7 mouse cellular contexts compared by ENCODE assay signal in the genomic region with DNA sequence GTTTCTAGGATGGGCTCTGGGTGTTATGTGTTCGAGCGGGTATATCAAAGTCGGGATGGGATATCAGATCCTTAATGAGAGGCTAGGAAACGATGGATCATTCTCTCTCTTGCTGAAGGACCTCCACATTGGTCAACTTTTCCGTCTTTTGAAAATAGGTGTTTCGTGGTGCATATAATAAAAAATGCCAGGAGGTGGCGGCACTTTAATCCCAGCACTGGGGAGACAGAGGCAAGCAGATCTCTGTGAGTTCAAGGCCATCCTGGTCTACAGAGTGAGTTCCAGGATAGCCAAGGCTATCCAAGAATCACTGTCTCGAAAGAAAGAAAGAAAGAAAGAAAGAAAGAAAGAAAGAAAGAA. TPM values are rescaled to one million over a fixed set of nuclear protein-coding genes. Genes with fewer than 3 reads are reported as not detected.
DNase-seq lines count a peak whose midpoint lies in the region; ATAC-seq lines count a peak whose summit lies in the region.

No protein-coding gene starts in this region.

- no peak overlapping the region for H3K27ac ChIP-seq in neural tube, embryonic 11.5 days (ENCODE audit: low read depth, low read length)
- no peak overlapping the region for H3K27ac ChIP-seq in forebrain, embryonic 15.5 days (replicated peaks)
- peak overlapping the region; percentile 95 for H3K27ac ChIP-seq in liver, embryonic 12.5 days
- peak overlapping the region; percentile 93 for H3K27ac ChIP-seq in stomach, embryonic 15.5 days

- no peaks in the 10 kb centered on the region for H3K27me3 ChIP-seq in neural tube, embryonic 11.5 days (ENCODE audit: control insufficient read depth, insufficient read depth, low read length)
- H3K27me3 ChIP-seq in forebrain, embryonic 15.5 days = no peaks in the 10 kb centered on the region
- peaks cover 13% of the 10 kb centered on the region for H3K27me3 ChIP-seq in liver, embryonic 12.5 days (replicated peaks)
- H3K27me3 ChIP-seq in stomach, embryonic 15.5 days (replicated peaks) = no peaks in the 10 kb centered on the region

- peaks cover 11% of the 10 kb centered on the region for H3K36me3 ChIP-seq in neural tube, embryonic 11.5 days (ENCODE audit: control insufficient read depth, insufficient read depth, low read length)
- H3K36me3 ChIP-seq in forebrain, embryonic 15.5 days = peaks cover 12% of the 10 kb centered on the region
- H3K36me3 ChIP-seq in liver, embryonic 12.5 days = peaks cover 24% of the 10 kb centered on the region
- peaks cover 6% of the 10 kb centered on the region; the same call in 1 of the 2 replicates for H3K36me3 ChIP-seq in stomach, embryonic 15.5 days

- DNase-seq in neural tube, embryonic 11.5 days (ENCODE audit: low spot score) = no peak
- DNase-seq in neural tube, embryonic 10.5 days (ENCODE audit: extremely low spot score, low spot score) = no peak
- DNase-seq in ovary, postnatal 10 days (ENCODE audit: low spot score) = no peak
- no peak for DNase-seq in urinary bladder, postnatal 4 days (ENCODE audit: low spot score in 2 of 2)

- 12% methylated on average over 8 of the region's 8 CpGs for WGBS in neural tube, embryonic 11.5 days
- WGBS in forebrain, embryonic 15.5 days = 11% methylated on average over 8 of the region's 8 CpGs
- WGBS in liver, embryonic 12.5 days (ENCODE audit: insufficient replicate concordance) = 8% methylated on average over 8 of the region's 8 CpGs
- 13% methylated on average over 8 of the region's 8 CpGs for WGBS in stomach, embryonic 15.5 days

- peak; percentile 3; the same call in 1 of the 2 replicates for ATAC-seq in neural tube, embryonic 11.5 days (ENCODE audit: insufficient read depth, low FRiP score, low TSS enrichment)
- no peak for ATAC-seq in forebrain, embryonic 15.5 days (replicated peaks)
- 0 out of 2 replicates have a peak, but pooled peaks have one; percentile 4 for ATAC-seq in liver, embryonic 12.5 days
- no peak for ATAC-seq in stomach, embryonic 15.5 days (ENCODE audit: insufficient read depth, low FRiP score, low read depth)

- H3K9ac ChIP-seq in neural tube, embryonic 11.5 days (ENCODE audit: low read length) = no peak overlapping the region; the same call in 1 of the 2 replicates
- H3K9ac ChIP-seq in forebrain, embryonic 15.5 days (replicated peaks) = no peak overlapping the region
- H3K9ac ChIP-seq in liver, embryonic 12.5 days = peak overlapping the region; percentile 67
- no peak overlapping the region for H3K9ac ChIP-seq in stomach, embryonic 15.5 days

- H3K4me1 ChIP-seq in neural tube, embryonic 11.5 days (ENCODE audit: control insufficient read depth, insufficient read depth, low read length) = 0 out of 2 replicates have a peak, but pooled peaks cover 9% of the 10 kb centered on the region
- peaks cover 23% of the 10 kb centered on the region for H3K4me1 ChIP-seq in forebrain, embryonic 15.5 days
- peaks cover 73% of the 10 kb centered on the region for H3K4me1 ChIP-seq in liver, embryonic 12.5 days
- H3K4me1 ChIP-seq in stomach, embryonic 15.5 days = peaks cover 33% of the 10 kb centered on the region

- peak overlapping the region; percentile 94; the same call in 1 of the 2 replicates for H3K4me2 ChIP-seq in neural tube, embryonic 11.5 days (ENCODE audit: low read depth)
- H3K4me2 ChIP-seq in forebrain, embryonic 15.5 days (replicated peaks) = peak overlapping the region; percentile 16; the same call in 1 of the 2 replicates
- peak overlapping the region; percentile 87 for H3K4me2 ChIP-seq in liver, embryonic 12.5 days
- H3K4me2 ChIP-seq in stomach, embryonic 15.5 days = peak overlapping the region; percentile 34

- peak overlapping the region; percentile 99 for H3K4me3 ChIP-seq in neural tube, embryonic 11.5 days (ENCODE audit: low read depth, low read length)
- peak overlapping the region; percentile 67 for H3K4me3 ChIP-seq in forebrain, embryonic 15.5 days
- peak overlapping the region; percentile 100 for H3K4me3 ChIP-seq in liver, embryonic 12.5 days
- peak overlapping the region; percentile 98 for H3K4me3 ChIP-seq in stomach, embryonic 15.5 days (replicated peaks)

- no peaks in the 10 kb centered on the region for H3K9me3 ChIP-seq in neural tube, embryonic 11.5 days (ENCODE audit: control insufficient read depth, low read length)
- H3K9me3 ChIP-seq in forebrain, embryonic 15.5 days = no peaks in the 10 kb centered on the region
- H3K9me3 ChIP-seq in liver, embryonic 12.5 days (replicated peaks) = no peaks in the 10 kb centered on the region
- no peaks in the 10 kb centered on the region for H3K9me3 ChIP-seq in stomach, embryonic 15.5 days

RNA-seq across cellular contexts. Expression of a gene that starts 0.8 kb away (rescaled TPM):
- 177 and 178 TPM in 2 replicates for polyA plus RNA-seq in neural tube, embryonic 11.5 days (2014; fragmentation: Nextera tagmentation; extraction: Ambion mirVana)
- polyA plus RNA-seq in forebrain, embryonic 15.5 days (2015; fragmentation: Nextera tagmentation; extraction: Ambion mirVana) = 85.2 and 89.6 TPM in 2 replicates
- polyA plus RNA-seq in liver, embryonic 12.5 days (2016; fragmentation: Nextera tagmentation; extraction: Ambion mirVana) = 110 and 115 TPM in 2 replicates
- 88.9 and 100 TPM in 2 replicates for polyA plus RNA-seq in stomach, embryonic 15.5 days (2015; fragmentation: Nextera tagmentation; extraction: Ambion mirVana)

RNA-seq across cellular contexts. Expression of a gene that starts 27.6 kb away (rescaled TPM):
- 494 and 521 TPM in 2 replicates for polyA plus RNA-seq in neural tube, embryonic 11.5 days (2014; fragmentation: Nextera tagmentation; extraction: Ambion mirVana)
- polyA plus RNA-seq in forebrain, embryonic 15.5 days (2015; fragmentation: Nextera tagmentation; extraction: Ambion mirVana) = 551 and 574 TPM in 2 replicates
- 594 and 628 TPM in 2 replicates for polyA plus RNA-seq in liver, embryonic 12.5 days (2016; fragmentation: Nextera tagmentation; extraction: Ambion mirVana)
- 724 and 753 TPM in 2 replicates for polyA plus RNA-seq in stomach, embryonic 15.5 days (2015; fragmentation: Nextera tagmentation; extraction: Ambion mirVana)

RNA-seq across cellular contexts. Expression of a gene that starts 34.9 kb away (rescaled TPM):
- 262 and 271 TPM in 2 replicates for polyA plus RNA-seq in neural tube, embryonic 11.5 days (2014; fragmentation: Nextera tagmentation; extraction: Ambion mirVana)
- polyA plus RNA-seq in forebrain, embryonic 15.5 days (2015; fragmentation: Nextera tagmentation; extraction: Ambion mirVana) = 281 and 295 TPM in 2 replicates
- polyA plus RNA-seq in liver, embryonic 12.5 days (2016; fragmentation: Nextera tagmentation; extraction: Ambion mirVana) = 134 and 140 TPM in 2 replicates
- 204 and 216 TPM in 2 replicates for polyA plus RNA-seq in stomach, embryonic 15.5 days (2015; fragmentation: Nextera tagmentation; extraction: Ambion mirVana)

RNA-seq across cellular contexts. Expression of a gene that starts 46.8 kb away (rescaled TPM):
- polyA plus RNA-seq in neural tube, embryonic 11.5 days (2014; fragmentation: Nextera tagmentation; extraction: Ambion mirVana) = 12.6 and 15.5 TPM in 2 replicates
- 22.0 and 22.7 TPM in 2 replicates for polyA plus RNA-seq in forebrain, embryonic 15.5 days (2015; fragmentation: Nextera tagmentation; extraction: Ambion mirVana)
- 2.1 TPM in 2 replicates for polyA plus RNA-seq in liver, embryonic 12.5 days (2016; fragmentation: Nextera tagmentation; extraction: Ambion mirVana)
- polyA plus RNA-seq in stomach, embryonic 15.5 days (2015; fragmentation: Nextera tagmentation; extraction: Ambion mirVana) = 7.8 and 8.7 TPM in 2 replicates

Comparison
In these comparisons a context has a peak if more than half of its experiments do, and no peak if none do; other contexts are left out.
1. ATAC-seq: peak in neural tube, embryonic 11.5 days (single experiment) and liver, embryonic 12.5 days (single experiment); none in forebrain, embryonic 15.5 days (single experiment) and stomach, embryonic 15.5 days (single experiment).
2. H3K27ac ChIP-seq: peak in liver, embryonic 12.5 days (single experiment) and stomach, embryonic 15.5 days (single experiment); none in neural tube, embryonic 11.5 days (single experiment) and forebrain, embryonic 15.5 days (single experiment).
3. H3K4me2 ChIP-seq: peak in every context shown above with its lines; median percentile 94 in neural tube, embryonic 11.5 days; 87 in liver, embryonic 12.5 days; 34 in stomach, embryonic 15.5 days; 16 in forebrain, embryonic 15.5 days.
4. Peak in every context shown above with its lines, with median percentiles within 50 percentile points of each other: H3K4me3 ChIP-seq.